Mouse (Mus musculus) forebrain, embryonic 10.5 days (tissue): ENCODE results near the gene Tanc2. TPM values are rescaled to one million over a fixed set of nuclear protein-coding genes. Genes with fewer than 3 reads are reported as not detected.

Experiments used
- DNase-seq: peaks from one replicate; pipeline ENCODE4 v3.0.0-alpha.2; 2017; ENCODE audit warnings: low spot score; ENCODE audit errors: extremely low spot score
- H3K27ac ChIP-seq: fragments of 300-500 bp; sonication (generic); 2 replicates; pipeline ENCODE4 v1.5.1; 2016; ENCODE audit warnings: mild to moderate bottlenecking
- H3K27me3 ChIP-seq: fragments of 300-500 bp; sonication (generic); 2 replicates; pipeline ENCODE4 v1.6.1; 2016; ENCODE audit warnings: mild to moderate bottlenecking; ENCODE audit not compliant: poor library complexity, severe bottlenecking
- H3K36me3 ChIP-seq: fragments of 300-500 bp; sonication (generic); replicated peaks from 2 replicates; pipeline ENCODE4 v1.6.1; 2016; ENCODE audit warnings: mild to moderate bottlenecking, moderate library complexity
- H3K4me1 ChIP-seq: fragments of 300-500 bp; sonication (generic); 2 replicates; pipeline ENCODE4 v1.6.1; 2016
- H3K4me3 ChIP-seq: fragments of 300-500 bp; sonication (generic); 2 replicates; pipeline ENCODE4 v1.5.1; 2016; ENCODE audit warnings: mild to moderate bottlenecking, moderate library complexity
- H3K9me3 ChIP-seq: fragments of 300-500 bp; sonication (generic); 2 replicates; pipeline ENCODE4 v1.6.1; 2016; ENCODE audit warnings: mild to moderate bottlenecking, moderate library complexity
- WGBS: fragments of 180-500 bp; shearing (Covaris S2); methylation state at CpG from one replicate; pipeline ENCODE4 v1.1.7; 2016; 5-methylcytosine and 5-hydroxymethylcytosine counted together
- polyA plus RNA-seq: library from polyadenylated mRNA; unstranded; fragments of >200 nt; fragmentation: Nextera tagmentation; extraction: Ambion mirVana; gene quantifications from 2 replicates; pipeline ENCODE4 v1.2.1, GENCODE M21; 2016

Tanc2 gene
- polyA plus RNA-seq, 1 experiment from 2014 or later, result 5.7 TPM

DNA sequence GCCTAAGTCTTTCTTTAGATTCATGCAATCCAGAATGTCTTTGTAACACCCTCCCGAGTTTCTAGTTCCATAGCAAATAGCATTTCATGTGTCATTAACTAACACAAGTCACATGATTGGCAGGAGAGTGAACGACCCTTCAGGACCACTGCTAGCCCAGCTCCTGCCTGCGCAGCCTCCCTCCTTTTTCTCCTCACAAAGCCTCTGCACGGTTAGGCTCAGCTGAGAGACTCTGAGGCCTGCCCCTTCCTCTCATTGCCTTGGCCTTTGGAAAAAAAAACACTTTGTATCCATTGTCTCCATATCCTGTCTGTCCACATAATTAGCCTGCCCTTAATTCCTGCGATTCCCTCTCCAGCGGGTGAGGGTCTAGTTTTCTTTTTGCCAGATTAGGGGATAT is 367.7 kb downstream of the Tanc2 start:
- Histone ChIP-seq H3K4me3 (no peak overlapping the region), H3K27ac (no peak overlapping the region), H3K9me3 (no peaks in the 10 kb centered on the region), H3K36me3 (no peaks in the 10 kb centered on the region), H3K27me3 (no peaks in the 10 kb centered on the region), H3K4me1 (peaks cover 20% of the 10 kb centered on the region)
- no peak for DNase-seq
- 51% methylated on average over 6 of the region's 6 CpGs for WGBS

DNA sequence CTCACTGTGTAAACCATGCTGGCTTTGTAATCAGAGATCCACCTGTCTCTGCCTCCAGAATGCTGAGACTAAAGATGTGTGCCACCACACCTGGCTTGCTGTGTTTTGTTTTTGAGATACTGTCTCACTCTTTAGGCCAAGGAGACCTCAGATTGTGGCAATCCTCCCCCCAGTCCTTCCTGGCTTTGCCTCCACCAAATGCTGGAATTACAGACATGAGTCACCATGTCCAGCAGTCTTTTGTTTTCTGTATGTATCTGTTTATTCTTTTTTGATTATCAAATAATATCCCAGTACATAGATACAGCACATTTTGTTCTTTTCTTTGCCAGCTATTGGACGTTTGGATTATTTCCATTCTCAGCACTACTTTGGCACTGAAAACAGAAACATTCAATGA is 368.8 kb downstream of the Tanc2 start:
- Histone ChIP-seq H3K27me3 (no peaks in the 10 kb centered on the region), H3K9me3 (no peaks in the 10 kb centered on the region), H3K4me1 (peaks cover 20% of the 10 kb centered on the region), H3K36me3 (no peaks in the 10 kb centered on the region), H3K4me3 (no peak overlapping the region), H3K27ac (no peak overlapping the region)
- WGBS, result 86% methylated on average over 1 of the region's 1 CpGs
- DNase-seq, result no peak

DNA sequence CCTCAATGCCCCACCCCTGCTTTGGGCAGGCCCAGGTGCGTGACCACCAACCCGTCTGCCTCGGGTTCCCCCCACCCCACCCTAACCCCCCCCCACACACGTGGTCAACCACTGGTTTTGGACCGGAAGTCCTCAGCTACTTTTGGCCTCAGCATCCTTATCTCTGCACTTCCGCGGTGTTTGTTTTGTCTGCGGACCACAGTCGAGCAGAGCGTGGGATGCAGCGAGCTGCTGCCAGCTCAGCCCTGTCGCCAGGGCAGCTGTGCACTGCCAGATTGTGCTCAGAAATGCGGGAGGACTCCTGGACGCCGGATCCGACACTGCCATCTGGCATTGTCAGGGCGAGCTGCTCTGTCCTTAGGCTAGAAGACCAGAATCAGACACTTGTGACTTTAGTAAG is 369.6 kb downstream of the Tanc2 start:
- DNase-seq, result no peak
- H3K4me3 ChIP-seq, result no peak overlapping the region
- WGBS, result 69% methylated on average over 17 of the region's 17 CpGs
- H3K4me1 ChIP-seq, result peaks cover 20% of the 10 kb centered on the region
- H3K9me3 ChIP-seq, result no peaks in the 10 kb centered on the region
- no peak overlapping the region for H3K27ac ChIP-seq
- no peaks in the 10 kb centered on the region for H3K36me3 ChIP-seq
- H3K27me3 ChIP-seq, result no peaks in the 10 kb centered on the region

DNA sequence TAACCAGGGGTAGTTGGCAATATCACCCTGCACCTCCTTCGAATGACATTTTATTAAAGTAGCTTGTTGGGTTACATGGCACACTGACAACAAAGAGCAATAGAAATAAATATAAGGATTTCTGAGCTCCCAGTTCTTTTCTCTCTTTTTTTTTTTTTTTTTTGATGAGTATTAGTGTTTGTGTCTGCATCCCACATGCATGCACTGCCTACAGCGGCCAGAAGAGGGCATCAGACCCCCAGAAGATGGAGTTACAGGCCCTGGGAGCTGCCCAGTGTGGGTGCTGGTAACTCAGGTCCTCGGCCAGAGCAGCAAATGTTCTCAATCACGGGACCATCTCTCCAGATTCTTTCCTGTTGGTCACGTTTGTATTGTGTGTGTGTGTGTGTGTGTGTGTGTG is 374.9 kb downstream of the Tanc2 start:
- 66% methylated on average over 5 of the region's 5 CpGs for WGBS
- Histone ChIP-seq H3K27me3 (peaks cover 43% of the 10 kb centered on the region), H3K9me3 (no peaks in the 10 kb centered on the region), H3K4me1 (peaks cover 23% of the 10 kb centered on the region), H3K36me3 (no peaks in the 10 kb centered on the region), H3K4me3 (no peak overlapping the region), H3K27ac (no peak overlapping the region)
- no peak for DNase-seq

DNA sequence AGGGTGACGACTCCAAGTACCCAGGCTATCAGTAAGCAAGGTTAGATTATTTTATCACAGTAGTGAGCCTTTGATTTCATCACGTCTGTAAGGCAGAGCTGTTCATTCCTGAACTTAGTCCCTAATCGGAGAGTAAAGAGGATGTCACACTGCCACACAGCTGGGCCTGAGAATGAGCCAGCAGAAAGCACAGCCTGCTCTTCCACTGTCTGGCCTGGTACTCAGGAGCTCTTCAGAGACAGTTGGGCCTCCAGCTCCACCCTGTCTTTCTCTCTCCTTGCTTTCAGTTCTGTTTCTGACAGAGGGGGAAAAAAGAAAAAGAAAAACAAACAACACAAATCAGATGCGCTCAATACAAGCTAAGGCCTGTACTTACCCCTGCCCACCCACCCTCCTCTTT is 376.5 kb downstream of the Tanc2 start:
- Histone ChIP-seq H3K36me3 (no peaks in the 10 kb centered on the region), H3K4me3 (no peak overlapping the region), H3K9me3 (no peaks in the 10 kb centered on the region), H3K27me3 (peaks cover 58% of the 10 kb centered on the region), H3K4me1 (peaks cover 23% of the 10 kb centered on the region), H3K27ac (no peak overlapping the region)
- WGBS, result 83% methylated on average over 4 of the region's 4 CpGs
- DNase-seq, result no peak

DNA sequence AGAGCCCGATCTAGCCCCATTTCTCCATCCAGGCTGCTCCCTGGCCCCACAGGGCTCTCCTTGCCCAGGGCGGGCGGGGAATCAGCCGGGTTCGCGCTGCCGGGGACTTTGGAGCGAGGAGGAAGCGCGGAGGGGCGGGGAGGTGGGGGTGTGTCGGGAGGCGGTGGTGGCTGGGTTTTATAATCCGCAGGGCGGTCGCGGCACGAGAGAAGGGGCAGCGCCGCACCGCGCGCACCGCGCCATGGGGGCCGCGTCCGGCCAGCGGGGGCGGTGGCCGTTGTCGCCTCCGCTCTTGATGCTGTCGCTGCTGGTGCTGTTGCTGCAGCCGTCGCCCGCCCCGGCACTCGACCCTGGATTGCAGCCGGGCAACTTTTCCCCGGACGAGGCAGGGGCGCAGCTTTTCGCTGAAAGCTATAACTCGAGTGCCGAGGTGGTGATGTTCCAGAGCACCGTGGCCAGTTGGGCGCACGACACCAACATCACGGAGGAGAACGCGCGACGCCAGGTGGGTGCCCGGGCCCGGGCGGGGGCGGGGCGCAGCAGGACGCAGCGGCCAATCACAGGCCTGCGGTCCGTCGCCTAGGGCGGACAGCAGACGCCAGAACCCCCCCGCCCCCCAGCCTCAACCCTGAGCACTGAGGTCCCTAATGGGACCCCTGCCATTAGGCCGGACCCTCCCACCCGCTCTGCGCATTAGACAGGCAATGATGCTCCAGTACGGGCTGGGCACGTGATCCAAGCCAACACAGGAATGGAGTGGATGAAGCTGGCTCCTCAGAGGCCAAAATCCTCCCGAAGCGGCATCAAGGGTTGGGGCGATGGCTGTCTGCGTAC is 378.2 kb downstream of the Tanc2 start, which contains the start of gene Ace:
Gene Ace, plus strand, starts transcription at position 205 of the 834 bp plus-strand sequence.
- Histone ChIP-seq H3K27me3 (peaks cover 65% of the 10 kb centered on the region), H3K27ac (peak within 1 kb of the TSS; percentile 70), H3K4me3 (peak within 1 kb of the TSS; percentile 72), H3K9me3 (no peaks in the 10 kb centered on the region), H3K4me1 (peaks cover 23% of the 10 kb centered on the region), H3K36me3 (no peaks in the 10 kb centered on the region)
- peak; percentile 41 for DNase-seq
- under 1% methylated on average over 71 of the region's 76 CpGs for WGBS

DNA sequence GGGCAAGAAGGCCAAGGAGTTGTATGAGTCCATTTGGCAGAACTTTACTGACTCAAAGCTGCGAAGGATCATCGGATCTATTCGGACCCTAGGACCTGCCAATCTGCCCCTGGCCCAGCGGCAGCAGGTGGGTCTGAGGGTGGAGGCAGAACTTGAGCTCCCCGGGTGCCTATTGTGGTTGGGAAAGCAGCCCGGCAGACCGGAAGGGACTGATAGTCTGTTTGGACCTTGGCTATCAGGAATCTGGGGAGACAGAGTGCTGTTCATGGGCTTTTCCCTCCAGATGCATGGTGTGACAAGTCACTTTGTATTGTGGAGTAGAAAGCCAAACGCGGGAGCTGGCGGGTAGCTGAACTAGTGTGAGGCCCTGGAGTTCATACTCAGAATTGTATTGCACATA is 379.2 kb downstream of the Tanc2 start:
- Histone ChIP-seq H3K4me3 (peak overlapping the region; percentile 72; the same call in 1 of the 2 replicates), H3K4me1 (peaks cover 23% of the 10 kb centered on the region)

DNA sequence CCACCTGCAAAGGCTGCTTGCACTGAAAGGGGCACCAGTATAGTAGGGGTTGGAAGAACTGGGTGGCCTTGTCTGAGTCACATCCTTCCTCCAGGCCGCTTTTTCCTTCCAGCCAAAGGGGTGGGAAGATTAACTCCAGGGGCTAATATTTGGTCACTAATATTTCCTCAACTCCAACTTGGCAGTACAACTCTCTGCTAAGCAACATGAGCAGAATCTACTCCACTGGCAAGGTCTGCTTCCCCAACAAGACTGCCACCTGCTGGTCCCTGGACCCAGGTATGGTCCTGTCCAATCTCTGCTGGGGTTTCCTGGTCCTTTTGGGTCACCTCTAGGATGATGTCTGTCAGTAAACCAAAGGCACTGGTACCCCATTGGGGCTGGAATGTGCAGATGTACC is 379.7 kb downstream of the Tanc2 start:
- no peak for DNase-seq

More for the DNA sequence above, 379.2 kb downstream of the Tanc2 start:
- WGBS, result 49% methylated on average over 10 of the region's 10 CpGs
- Histone ChIP-seq H3K36me3 (no peaks in the 10 kb centered on the region), H3K27me3 (peaks cover 65% of the 10 kb centered on the region), H3K9me3 (no peaks in the 10 kb centered on the region), H3K27ac (no peak overlapping the region)
- DNase-seq, result no peak

DNA sequence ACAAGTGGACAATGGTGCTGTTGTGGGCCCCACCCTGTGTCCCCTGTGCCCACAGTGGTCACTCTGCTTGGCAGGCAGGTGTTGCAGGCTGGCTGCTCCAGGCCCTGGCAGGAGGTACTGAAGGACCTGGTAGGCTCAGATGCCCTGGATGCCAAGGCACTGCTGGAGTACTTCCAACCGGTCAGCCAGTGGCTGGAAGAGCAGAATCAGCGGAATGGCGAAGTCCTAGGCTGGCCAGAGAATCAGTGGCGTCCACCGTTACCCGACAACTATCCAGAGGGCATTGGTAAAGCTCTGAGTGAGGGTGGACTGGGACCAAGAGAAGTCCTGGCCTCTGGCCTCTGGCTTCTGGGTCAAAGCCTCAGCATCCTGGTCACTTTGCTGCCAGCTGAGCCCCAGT is 384.8 kb downstream of the Tanc2 start:
- Histone ChIP-seq H3K27me3 (peaks cover 23% of the 10 kb centered on the region), H3K36me3 (no peaks in the 10 kb centered on the region), H3K9me3 (no peaks in the 10 kb centered on the region), H3K27ac (no peak overlapping the region), H3K4me3 (no peak overlapping the region), H3K4me1 (no peaks in the 10 kb centered on the region; the same call in 1 of the 2 replicates)
- no peak for DNase-seq
- WGBS, result 93% methylated on average over 6 of the region's 6 CpGs

More for the DNA sequence above, 379.7 kb downstream of the Tanc2 start:
- 35% methylated on average over 1 of the region's 1 CpGs for WGBS
- H3K36me3 ChIP-seq, result no peaks in the 10 kb centered on the region
- no peak overlapping the region for H3K4me3 ChIP-seq
- H3K9me3 ChIP-seq, result no peaks in the 10 kb centered on the region
- no peak overlapping the region for H3K27ac ChIP-seq
- H3K27me3 ChIP-seq, result peaks cover 65% of the 10 kb centered on the region
- peaks cover 23% of the 10 kb centered on the region for H3K4me1 ChIP-seq

DNA sequence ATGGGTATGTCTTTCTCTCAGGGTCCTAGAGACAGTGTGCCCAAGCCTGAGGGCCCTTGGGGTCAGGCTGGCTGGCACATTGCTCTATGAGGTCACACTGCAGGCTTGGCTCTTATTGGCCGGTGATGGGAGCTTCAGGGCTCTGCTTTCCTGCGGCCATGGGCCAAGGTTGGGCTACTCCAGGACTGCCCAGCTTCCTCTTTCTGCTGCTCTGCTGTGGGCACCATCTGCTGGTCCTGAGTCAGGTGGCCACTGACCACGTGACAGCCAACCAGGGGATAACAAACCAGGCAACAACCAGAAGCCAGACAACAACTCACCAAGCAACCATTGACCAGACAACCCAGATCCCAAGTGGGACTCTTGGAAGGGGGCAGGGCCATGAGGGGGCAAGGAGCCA is 385.3 kb downstream of the Tanc2 start:
- Histone ChIP-seq H3K27ac (no peak overlapping the region), H3K27me3 (peaks cover 19% of the 10 kb centered on the region), H3K36me3 (no peaks in the 10 kb centered on the region), H3K4me1 (no peaks in the 10 kb centered on the region; the same call in 1 of the 2 replicates), H3K9me3 (no peaks in the 10 kb centered on the region), H3K4me3 (no peak overlapping the region)
- 78% methylated on average over 3 of the region's 3 CpGs for WGBS
- DNase-seq, result no peak

DNA sequence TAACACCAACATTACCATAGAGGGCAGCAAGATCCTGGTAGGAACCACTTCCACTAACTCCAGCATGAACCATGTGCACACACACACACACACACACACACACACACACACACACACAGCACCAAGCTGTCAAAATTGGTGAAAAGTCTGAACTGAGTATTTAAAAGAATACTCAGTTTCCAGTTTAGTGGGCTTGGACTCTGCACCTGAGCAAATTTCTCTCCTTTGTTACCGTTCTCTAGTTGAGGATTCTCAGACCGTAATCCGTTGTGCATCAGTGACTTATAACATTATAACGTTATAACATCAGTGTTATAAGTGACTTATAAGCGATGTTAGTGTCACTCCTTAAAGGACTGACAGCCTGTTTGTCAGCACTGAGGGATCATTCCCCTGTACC is 385.9 kb downstream of the Tanc2 start:
- Histone ChIP-seq H3K9me3 (no peaks in the 10 kb centered on the region), H3K4me1 (no peaks in the 10 kb centered on the region; the same call in 1 of the 2 replicates), H3K27ac (no peak overlapping the region), H3K27me3 (peaks cover 13% of the 10 kb centered on the region; the same call in 1 of the 2 replicates), H3K4me3 (no peak overlapping the region), H3K36me3 (no peaks in the 10 kb centered on the region)
- DNase-seq, result no peak
- WGBS, result 89% methylated on average over 5 of the region's 5 CpGs

DNA sequence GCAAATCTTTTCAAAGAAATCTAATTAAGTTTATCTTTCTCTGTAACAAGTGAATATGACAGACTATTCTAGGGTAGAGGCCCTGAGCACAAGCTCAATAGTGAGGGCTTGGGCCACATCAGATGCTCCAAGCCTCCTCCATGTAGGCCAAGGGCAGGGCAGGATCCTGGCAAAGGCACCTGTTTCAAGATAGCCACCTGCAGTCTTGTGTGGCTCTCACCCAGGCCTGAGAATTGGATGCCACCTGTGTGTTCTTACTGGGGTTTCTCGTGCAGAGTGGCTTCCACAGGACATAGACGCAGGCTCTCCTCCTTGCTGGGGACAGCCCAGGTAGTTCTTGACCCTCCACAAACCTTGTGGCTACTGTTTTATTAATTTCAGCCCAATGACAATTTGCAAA is 388.4 kb downstream of the Tanc2 start:
- WGBS, result 85% methylated on average over 2 of the region's 2 CpGs
- no peaks in the 10 kb centered on the region; the same call in 1 of the 2 replicates for H3K4me1 ChIP-seq
- H3K9me3 ChIP-seq, result no peaks in the 10 kb centered on the region
- H3K36me3 ChIP-seq, result no peaks in the 10 kb centered on the region
- DNase-seq, result no peak
- H3K27ac ChIP-seq, result no peak overlapping the region
- H3K4me3 ChIP-seq, result no peak overlapping the region
- no peaks in the 10 kb centered on the region for H3K27me3 ChIP-seq

DNA sequence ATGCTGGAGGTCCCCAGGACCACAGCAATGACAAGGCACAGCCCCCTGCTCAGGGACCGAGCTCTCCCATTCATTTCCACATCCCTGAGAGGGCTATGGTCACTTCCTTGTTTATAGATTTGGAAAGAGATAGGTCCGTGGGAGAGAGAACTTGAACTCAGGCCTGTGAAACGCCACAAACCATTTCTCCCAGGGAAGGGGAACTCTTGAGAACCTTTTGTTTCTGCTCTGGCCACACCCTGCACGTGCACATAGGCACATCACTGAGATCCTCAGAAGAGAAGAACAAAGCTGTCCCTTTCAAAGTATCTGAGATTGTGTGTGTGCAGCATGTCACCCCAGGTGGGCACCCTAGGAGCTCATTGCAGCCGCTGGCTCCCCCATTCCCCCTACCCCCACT is 388.8 kb downstream of the Tanc2 start:
- no peak for DNase-seq
- Histone ChIP-seq H3K9me3 (no peaks in the 10 kb centered on the region), H3K27ac (no peak overlapping the region), H3K27me3 (no peaks in the 10 kb centered on the region), H3K4me1 (no peaks in the 10 kb centered on the region; the same call in 1 of the 2 replicates), H3K36me3 (no peaks in the 10 kb centered on the region), H3K4me3 (no peak overlapping the region)
- 70% methylated on average over 5 of the region's 5 CpGs for WGBS
